Mouse (Mus musculus) CD4-positive helper T cell, adult 2 months (primary cell): ENCODE results near the gene Rbsn.

Experiments
- DNase-seq: peaks from one replicate; pipeline ENCODE4 v3.0.0-alpha.2; 2012; ENCODE audit warnings: low read depth, missing footprints, low spot score

Rbsn gene

DNA sequence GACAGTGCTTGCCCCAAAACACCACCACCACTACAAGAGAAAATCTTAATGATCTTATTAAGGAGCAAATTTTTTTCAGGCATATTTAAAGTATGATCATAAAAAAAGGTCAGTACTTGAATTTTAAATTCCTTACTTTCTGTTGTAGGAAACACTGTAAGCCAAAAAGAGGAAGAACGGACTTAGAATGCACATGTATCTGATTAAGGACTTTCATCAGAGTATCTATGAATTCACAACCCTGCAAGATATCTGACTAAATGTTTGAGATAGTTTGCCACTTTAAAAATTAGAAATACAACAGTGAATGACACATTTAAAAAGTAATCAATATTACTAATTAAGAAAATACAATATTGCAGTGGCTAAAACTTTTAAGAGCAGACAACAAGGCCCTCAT is 38.3 kb downstream of the Rbsn start:
- no peak for DNase-seq

GRCm38 (mm10) chr6:92162724-92163123 is 52.0 kb downstream of the Rbsn start:
- DNase-seq, result no peak

- no peak for DNase-seq
These were observed 55.9 kb downstream of the Rbsn start for GRCm38 (mm10) chr6:92158801-92159200.

DNA sequence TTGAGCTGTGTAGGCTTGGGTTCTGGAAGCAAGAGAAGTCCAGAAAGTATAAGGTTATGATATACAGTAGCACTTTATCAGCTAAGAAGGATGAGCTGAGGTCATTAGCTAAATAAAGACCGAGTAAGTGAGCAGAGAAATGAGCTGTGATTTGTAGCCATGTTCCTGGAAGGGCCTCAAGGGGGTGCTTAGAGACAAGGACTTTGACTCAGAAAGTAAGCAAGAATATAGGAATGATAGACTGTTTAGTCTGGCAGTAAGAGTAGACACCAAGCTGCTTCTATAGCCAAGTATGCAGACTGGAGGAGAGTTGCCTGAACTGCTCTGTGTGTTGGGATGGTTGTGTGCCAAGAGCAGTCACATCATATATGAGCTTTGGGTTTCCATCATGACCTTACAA is 61.0 kb downstream of the Rbsn start:
- DNase-seq, result no peak

- no peak for DNase-seq
These were observed 68.8 kb downstream of the Rbsn start for GRCm38 (mm10) chr6:92145881-92146280.
